Mouse (Mus musculus): ENCODE measurements around the gene St6galnac3. TPM values are rescaled to one million over a fixed set of nuclear protein-coding genes. Genes with fewer than 3 reads are reported as not detected.

Gene St6galnac3
- polyA plus RNA-seq, 1 experiment from 2014 or later, result 23.2 TPM

DNA sequence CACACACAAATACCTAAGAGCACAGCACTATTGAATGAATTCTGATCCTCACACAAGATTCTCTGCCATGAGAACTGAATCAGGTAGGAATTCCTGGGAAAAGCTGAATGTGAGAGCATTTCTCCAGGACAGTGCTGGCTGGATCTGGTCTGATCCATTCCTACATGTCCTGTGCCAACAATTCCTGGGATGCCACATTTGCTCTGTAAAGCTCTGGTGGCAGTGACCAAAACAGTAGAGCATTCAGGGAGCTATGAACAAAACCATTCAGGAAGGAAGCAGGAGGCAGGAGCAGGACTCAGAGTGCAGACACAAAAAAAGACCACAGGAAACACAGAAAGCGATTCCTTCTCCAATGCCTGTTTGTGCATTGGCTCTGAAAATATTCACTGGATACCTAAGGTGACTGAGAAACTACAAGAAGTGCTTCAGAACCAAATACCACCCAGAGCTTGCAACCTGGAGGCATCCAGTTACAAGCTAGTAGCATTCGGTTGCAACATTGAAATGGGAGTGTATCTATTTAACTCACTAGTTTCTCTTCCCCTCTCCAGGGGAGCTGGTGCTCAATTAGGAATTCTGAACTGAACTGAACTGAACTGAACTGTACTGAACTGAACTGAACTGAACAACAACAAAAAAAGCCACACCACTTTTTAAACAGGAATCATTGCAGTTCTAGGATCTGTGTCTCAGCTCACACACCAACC is 88.7 kb downstream of the St6galnac3 start:
- 63% methylated on average over 2 of the region's 2 CpGs for WGBS
- Histone ChIP-seq H3K4me1 (ENCODE audit: control insufficient read depth, insufficient read depth, low read depth, low read length) (no peaks in the 10 kb centered on the region), H3K9ac (ENCODE audit: low read depth, low read length) (no peak overlapping the region), H3K4me3 (ENCODE audit: low read length) (no peak overlapping the region), H3K4me2 (ENCODE audit: low read length) (no peak overlapping the region), H3K27ac (ENCODE audit: low read depth, low read length) (0 out of 2 replicates have a peak overlapping the region, but pooled peaks have one; percentile 9), H3K9me3 (ENCODE audit: control insufficient read depth, low read length) (no peaks in the 10 kb centered on the region), H3K27me3 (replicated peaks; ENCODE audit: control insufficient read depth, insufficient read depth, low read length) (no peaks in the 10 kb centered on the region), H3K36me3 (ENCODE audit: control insufficient read depth, insufficient read depth, low read length) (no peaks in the 10 kb centered on the region)
- no peak for ATAC-seq

DNA sequence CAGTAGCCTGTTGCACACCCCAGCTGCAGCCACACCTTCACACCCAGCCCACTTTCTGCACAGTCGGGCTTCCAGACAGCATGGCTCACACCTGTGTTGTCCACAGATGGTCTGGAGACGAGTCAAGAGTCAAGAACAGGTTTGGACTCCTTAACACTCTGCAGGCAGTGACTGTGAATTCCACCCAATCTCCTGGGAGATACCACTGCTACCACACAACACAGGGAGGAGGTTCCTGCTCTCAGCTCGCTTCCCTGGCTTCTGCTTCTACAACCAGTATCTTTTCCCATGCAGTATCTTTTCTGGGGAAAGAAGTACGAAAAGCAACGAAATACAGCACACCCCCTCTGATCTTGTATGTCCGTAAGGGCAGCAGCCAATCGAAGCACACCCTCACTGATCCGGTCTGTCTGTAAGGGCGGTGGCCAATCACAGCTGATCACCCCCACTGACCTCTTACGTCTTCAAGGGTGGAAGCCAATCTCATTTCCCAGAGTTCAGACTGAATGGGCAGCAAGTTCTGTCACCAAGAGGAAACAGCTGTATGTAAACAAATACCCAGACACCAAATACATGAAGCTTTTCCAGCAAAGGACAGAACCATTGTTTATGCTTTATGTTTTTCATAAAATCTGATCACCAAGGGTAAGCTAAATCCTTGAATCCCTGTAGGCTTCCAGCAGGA is 92.8 kb downstream of the St6galnac3 start:
- no peak overlapping the region for H3K4me2 ChIP-seq (ENCODE audit: low read length)
- WGBS, result 83% methylated on average over 10 of the region's 10 CpGs
- no peak for ATAC-seq
- no peak overlapping the region for H3K27ac ChIP-seq (ENCODE audit: low read depth, low read length)
- H3K9me3 ChIP-seq (ENCODE audit: control insufficient read depth, low read length), result no peaks in the 10 kb centered on the region
- no peaks in the 10 kb centered on the region for H3K36me3 ChIP-seq (ENCODE audit: control insufficient read depth, insufficient read depth, low read length)
- H3K27me3 ChIP-seq (replicated peaks; ENCODE audit: control insufficient read depth, insufficient read depth, low read length), result no peaks in the 10 kb centered on the region
- H3K9ac ChIP-seq (ENCODE audit: low read depth, low read length), result no peak overlapping the region
- H3K4me1 ChIP-seq (ENCODE audit: control insufficient read depth, insufficient read depth, low read depth, low read length), result no peaks in the 10 kb centered on the region; the same call in 1 of the 2 replicates
- no peak overlapping the region for H3K4me3 ChIP-seq (ENCODE audit: low read length)

DNA sequence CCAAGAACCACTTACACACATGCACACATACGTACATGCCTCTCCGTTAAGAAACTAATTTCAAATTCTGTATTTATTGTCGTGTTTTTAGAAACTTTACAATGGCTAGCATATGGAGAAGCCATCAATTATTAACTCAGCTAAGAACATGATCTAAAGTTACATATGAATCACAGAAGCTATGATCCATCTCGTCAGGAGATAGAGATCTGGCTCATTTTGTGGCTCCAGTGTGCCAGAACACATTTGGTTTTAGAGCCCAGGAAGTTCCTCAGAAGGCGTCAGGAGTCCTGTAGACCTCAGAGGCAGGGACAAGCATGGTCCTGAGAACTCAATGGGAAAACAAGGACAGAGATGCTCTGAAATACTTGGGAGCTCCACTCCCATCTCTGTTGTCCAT is 98.7 kb downstream of the St6galnac3 start:
- no peaks in the 10 kb centered on the region for H3K27me3 ChIP-seq (replicated peaks; ENCODE audit: control insufficient read depth, insufficient read depth, low read length)
- no peak overlapping the region for H3K4me3 ChIP-seq (ENCODE audit: low read length)
- no peaks in the 10 kb centered on the region for H3K36me3 ChIP-seq (ENCODE audit: control insufficient read depth, insufficient read depth, low read length)
- no peak overlapping the region for H3K27ac ChIP-seq (ENCODE audit: low read depth, low read length)
- no peaks in the 10 kb centered on the region; the same call in 1 of the 2 replicates for H3K4me1 ChIP-seq (ENCODE audit: control insufficient read depth, insufficient read depth, low read depth, low read length)
- H3K9me3 ChIP-seq (ENCODE audit: control insufficient read depth, low read length), result no peaks in the 10 kb centered on the region
- no peak for ATAC-seq
- 87% methylated on average over 5 of the region's 5 CpGs for WGBS
- H3K4me2 ChIP-seq (ENCODE audit: low read length), result no peak overlapping the region
- H3K9ac ChIP-seq (ENCODE audit: low read depth, low read length), result no peak overlapping the region

DNA sequence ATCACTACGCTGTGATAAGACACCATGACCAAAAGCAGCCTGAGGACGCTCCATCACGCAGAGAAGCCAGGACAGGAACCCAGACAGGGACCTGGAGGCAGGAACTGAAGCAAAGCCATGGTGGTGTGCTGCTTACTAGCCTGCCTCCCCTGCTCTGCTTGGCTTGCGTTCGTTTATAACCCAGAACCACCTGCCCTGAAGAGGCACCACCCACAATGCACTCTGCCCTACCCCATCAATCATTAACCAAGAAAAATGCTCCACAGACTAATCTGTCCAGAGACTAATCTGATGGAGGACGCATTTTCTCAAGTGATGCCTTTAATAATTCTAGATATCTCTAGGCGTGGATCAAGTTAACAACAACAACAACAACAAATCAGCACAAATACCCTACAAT is 106.0 kb downstream of the St6galnac3 start:
- no peak overlapping the region for H3K27ac ChIP-seq (ENCODE audit: low read depth, low read length)
- peaks cover 7% of the 10 kb centered on the region; the same call in 1 of the 2 replicates for H3K4me1 ChIP-seq (ENCODE audit: control insufficient read depth, insufficient read depth, low read depth, low read length)
- H3K9me3 ChIP-seq (ENCODE audit: control insufficient read depth, low read length), result no peaks in the 10 kb centered on the region
- no peaks in the 10 kb centered on the region for H3K36me3 ChIP-seq (ENCODE audit: control insufficient read depth, insufficient read depth, low read length)
- H3K4me3 ChIP-seq (ENCODE audit: low read length), result no peak overlapping the region
- H3K9ac ChIP-seq (ENCODE audit: low read depth, low read length), result no peak overlapping the region
- no peak for ATAC-seq
- no peak overlapping the region for H3K4me2 ChIP-seq (ENCODE audit: low read length)
- H3K27me3 ChIP-seq (replicated peaks; ENCODE audit: control insufficient read depth, insufficient read depth, low read length), result no peaks in the 10 kb centered on the region
- 95% methylated on average over 7 of the region's 7 CpGs for WGBS

DNA sequence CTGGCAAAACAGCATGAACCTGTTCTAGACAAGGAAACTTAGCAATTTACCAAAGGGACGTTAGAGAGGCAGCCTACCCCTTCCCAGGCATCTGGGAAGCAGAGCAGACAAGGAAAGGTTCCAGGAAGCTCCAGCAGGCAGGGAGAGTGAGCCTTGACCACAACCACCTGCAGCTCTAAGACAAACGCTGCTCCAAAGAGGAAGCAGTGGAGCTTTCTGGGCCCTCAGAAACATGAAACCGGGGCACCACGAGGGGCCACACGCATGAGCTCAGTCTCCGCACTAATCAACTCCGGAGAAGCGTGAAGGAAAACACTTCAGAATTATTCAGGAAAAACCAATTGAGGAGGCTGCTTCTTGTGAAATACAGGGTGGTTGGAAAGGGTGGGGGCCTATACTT is 108.1 kb downstream of the St6galnac3 start:
- Histone ChIP-seq H3K27me3 (replicated peaks; ENCODE audit: control insufficient read depth, insufficient read depth, low read length) (no peaks in the 10 kb centered on the region), H3K4me2 (ENCODE audit: low read length) (no peak overlapping the region), H3K4me1 (ENCODE audit: control insufficient read depth, insufficient read depth, low read depth, low read length) (peaks cover 7% of the 10 kb centered on the region; the same call in 1 of the 2 replicates), H3K4me3 (ENCODE audit: low read length) (no peak overlapping the region), H3K27ac (ENCODE audit: low read depth, low read length) (no peak overlapping the region), H3K9me3 (ENCODE audit: control insufficient read depth, low read length) (no peaks in the 10 kb centered on the region), H3K36me3 (ENCODE audit: control insufficient read depth, insufficient read depth, low read length) (no peaks in the 10 kb centered on the region), H3K9ac (ENCODE audit: low read depth, low read length) (0 out of 2 replicates have a peak overlapping the region, but pooled peaks have one; percentile 14)
- WGBS, result 39% methylated on average over 8 of the region's 8 CpGs
- ATAC-seq, result 0 out of 2 replicates have a peak, but pooled peaks have one; percentile 9

DNA sequence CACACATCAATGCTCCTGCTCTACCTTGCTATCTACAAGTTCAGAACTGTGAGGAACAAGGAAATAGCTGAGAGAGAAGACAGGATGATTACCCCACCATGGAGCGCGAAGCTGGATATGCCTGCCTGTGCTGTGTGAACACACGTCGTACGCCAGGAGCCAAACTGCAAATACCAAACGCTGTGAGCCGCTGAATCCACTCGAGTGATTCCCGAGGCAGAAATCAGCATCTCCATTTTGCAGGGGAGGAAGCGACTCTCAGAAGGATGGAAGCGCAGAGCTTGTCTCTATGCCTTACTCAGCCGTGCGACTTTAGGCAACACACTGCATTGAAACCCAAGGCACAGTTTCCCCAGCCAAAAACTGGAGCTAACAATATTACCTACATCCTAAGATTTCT is 114.7 kb downstream of the St6galnac3 start:
- H3K9me3 ChIP-seq (ENCODE audit: control insufficient read depth, low read length), result no peaks in the 10 kb centered on the region
- 69% methylated on average over 13 of the region's 13 CpGs for WGBS
- H3K9ac ChIP-seq (ENCODE audit: low read depth, low read length), result no peak overlapping the region
- H3K4me2 ChIP-seq (ENCODE audit: low read length), result no peak overlapping the region
- no peaks in the 10 kb centered on the region for H3K27me3 ChIP-seq (replicated peaks; ENCODE audit: control insufficient read depth, insufficient read depth, low read length)
- no peak overlapping the region for H3K4me3 ChIP-seq (ENCODE audit: low read length)
- 0 out of 2 replicates have a peak, but pooled peaks have one; percentile 18 for ATAC-seq
- H3K36me3 ChIP-seq (ENCODE audit: control insufficient read depth, insufficient read depth, low read length), result no peaks in the 10 kb centered on the region
- no peak overlapping the region for H3K27ac ChIP-seq (ENCODE audit: low read depth, low read length)
- H3K4me1 ChIP-seq (ENCODE audit: control insufficient read depth, insufficient read depth, low read depth, low read length), result peaks cover 7% of the 10 kb centered on the region

DNA sequence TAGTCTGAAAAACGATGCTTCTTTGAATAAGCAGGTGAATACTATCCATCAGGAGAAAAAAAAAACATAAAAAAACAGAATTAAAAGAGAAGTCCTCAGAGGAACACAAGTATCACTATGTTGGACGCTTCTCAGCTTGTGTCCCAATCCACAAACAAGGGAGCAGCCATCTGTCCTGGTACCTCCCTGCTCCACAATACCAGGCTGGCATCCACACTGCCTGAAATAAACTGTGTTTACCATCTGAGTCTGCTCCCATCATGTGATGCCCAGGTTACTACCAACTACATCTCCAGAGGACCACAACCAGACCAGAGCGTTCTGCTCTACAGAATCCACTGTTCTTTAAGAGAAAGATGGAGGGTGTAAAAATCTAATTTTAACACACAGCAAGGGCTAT is 118.6 kb downstream of the St6galnac3 start:
- no peak overlapping the region for H3K4me3 ChIP-seq (ENCODE audit: low read length)
- peaks cover 7% of the 10 kb centered on the region for H3K4me1 ChIP-seq (ENCODE audit: control insufficient read depth, insufficient read depth, low read depth, low read length)
- no peaks in the 10 kb centered on the region for H3K36me3 ChIP-seq (ENCODE audit: control insufficient read depth, insufficient read depth, low read length)
- no peak for ATAC-seq
- H3K9ac ChIP-seq (ENCODE audit: low read depth, low read length), result no peak overlapping the region
- no peak overlapping the region for H3K4me2 ChIP-seq (ENCODE audit: low read length)
- no peak overlapping the region for H3K27ac ChIP-seq (ENCODE audit: low read depth, low read length)
- no peaks in the 10 kb centered on the region for H3K9me3 ChIP-seq (ENCODE audit: control insufficient read depth, low read length)
- WGBS, result 64% methylated on average over 3 of the region's 3 CpGs
- H3K27me3 ChIP-seq (replicated peaks; ENCODE audit: control insufficient read depth, insufficient read depth, low read length), result no peaks in the 10 kb centered on the region

DNA sequence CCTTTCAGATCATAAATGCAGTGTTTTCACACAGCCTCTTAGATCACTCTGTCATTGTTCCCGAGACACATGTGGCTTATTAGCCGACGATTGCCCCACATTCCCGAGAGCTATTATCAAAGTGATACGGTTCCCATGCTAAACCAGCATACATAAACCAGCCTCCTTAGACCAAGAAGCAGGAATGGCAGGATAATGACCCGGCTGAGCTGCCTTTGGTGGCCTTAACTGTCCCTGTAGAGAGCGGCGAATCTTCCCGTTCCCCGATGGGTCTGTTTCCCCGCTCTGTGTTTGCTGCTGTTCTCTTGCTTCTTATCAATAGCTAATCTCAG is 119.2 kb downstream of the St6galnac3 start:
- Histone ChIP-seq H3K36me3 (ENCODE audit: control insufficient read depth, insufficient read depth, low read length) (no peaks in the 10 kb centered on the region), H3K4me1 (ENCODE audit: control insufficient read depth, insufficient read depth, low read depth, low read length) (peaks cover 7% of the 10 kb centered on the region), H3K4me3 (ENCODE audit: low read length) (no peak overlapping the region), H3K9me3 (ENCODE audit: control insufficient read depth, low read length) (no peaks in the 10 kb centered on the region), H3K27me3 (replicated peaks; ENCODE audit: control insufficient read depth, insufficient read depth, low read length) (no peaks in the 10 kb centered on the region), H3K27ac (ENCODE audit: low read depth, low read length) (peak overlapping the region; percentile 21; the same call in 1 of the 2 replicates), H3K9ac (ENCODE audit: low read depth, low read length) (peak overlapping the region; percentile 25; the same call in 1 of the 2 replicates), H3K4me2 (ENCODE audit: low read length) (peak overlapping the region; percentile 38)
- no peak for ATAC-seq
- WGBS, result 27% methylated on average over 11 of the region's 11 CpGs

DNA sequence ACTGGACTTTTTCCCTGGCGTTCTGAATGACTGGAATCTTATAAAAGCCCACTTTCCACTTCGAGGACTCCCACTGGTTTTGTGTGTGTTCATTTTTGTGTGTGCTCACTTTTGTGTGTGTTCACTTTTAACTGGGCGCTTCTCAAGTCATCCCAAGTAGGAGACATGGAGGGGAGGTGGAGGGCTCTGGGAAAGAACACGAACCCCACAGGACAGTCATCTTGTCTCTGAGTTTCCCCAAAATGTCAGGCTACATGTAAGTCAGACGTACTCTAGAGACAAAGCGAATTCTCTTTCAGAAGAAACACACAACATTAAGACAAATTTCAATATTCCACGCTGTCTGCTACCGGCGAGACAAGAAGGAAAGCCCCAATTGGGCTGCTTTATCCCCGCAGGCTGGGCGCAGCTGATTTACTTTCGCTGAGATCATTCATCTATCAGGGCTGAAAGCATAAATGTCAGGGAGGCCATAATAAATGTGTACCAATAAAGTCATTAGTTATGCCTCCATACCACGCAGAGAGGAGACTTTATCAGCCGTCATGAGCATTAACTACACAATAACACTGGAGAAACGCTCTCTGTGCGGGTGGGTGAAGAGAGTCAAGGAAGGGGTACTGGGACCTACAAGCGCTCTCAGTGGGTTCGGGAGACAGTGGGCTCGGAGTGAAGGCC is 119.7 kb downstream of the St6galnac3 start:
- peak overlapping the region; percentile 25; the same call in 1 of the 2 replicates for H3K9ac ChIP-seq (ENCODE audit: low read depth, low read length)
- H3K9me3 ChIP-seq (ENCODE audit: control insufficient read depth, low read length), result no peaks in the 10 kb centered on the region
- ATAC-seq, result peak; percentile 66
- peak overlapping the region; percentile 38 for H3K4me2 ChIP-seq (ENCODE audit: low read length)
- no peak overlapping the region for H3K4me3 ChIP-seq (ENCODE audit: low read length)
- 28% methylated on average over 19 of the region's 19 CpGs for WGBS
- no peaks in the 10 kb centered on the region for H3K36me3 ChIP-seq (ENCODE audit: control insufficient read depth, insufficient read depth, low read length)
- H3K4me1 ChIP-seq (ENCODE audit: control insufficient read depth, insufficient read depth, low read depth, low read length), result peaks cover 7% of the 10 kb centered on the region
- H3K27ac ChIP-seq (ENCODE audit: low read depth, low read length), result no peak overlapping the region; the same call in 1 of the 2 replicates
- H3K27me3 ChIP-seq (replicated peaks; ENCODE audit: control insufficient read depth, insufficient read depth, low read length), result no peaks in the 10 kb centered on the region

All from hindbrain, embryonic 16.5 days (tissue).